Mouse (Mus musculus): ENCODE measurements at regions not wholly inside any gene's neighbourhood (a gene's known extent, or its start where the extent isn't known, plus 50 kb on each side); places are given as distances from the start of the nearest gene placed in this dataset.

DNA sequence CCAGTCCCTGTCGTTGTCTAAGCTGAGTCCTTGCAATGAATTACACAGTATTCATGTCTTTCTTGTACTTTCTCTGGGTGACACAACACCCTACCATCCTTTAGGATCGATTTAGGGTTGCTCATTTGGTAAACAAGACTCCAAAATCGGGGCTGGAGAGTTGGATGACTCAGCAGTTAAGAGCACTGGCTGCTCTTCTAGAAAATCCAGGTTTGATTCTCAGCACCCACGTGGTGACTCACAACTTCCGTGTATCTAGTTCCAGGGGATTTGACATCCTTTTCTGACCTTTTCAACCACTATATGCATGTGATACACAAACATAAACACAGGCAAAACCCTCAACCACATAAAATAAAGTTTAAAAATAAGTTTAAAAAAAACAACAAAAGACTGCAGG lies 250.0 kb upstream of the Prok2 start:
- 67% methylated on average over 5 of the region's 5 CpGs for WGBS

DNA sequence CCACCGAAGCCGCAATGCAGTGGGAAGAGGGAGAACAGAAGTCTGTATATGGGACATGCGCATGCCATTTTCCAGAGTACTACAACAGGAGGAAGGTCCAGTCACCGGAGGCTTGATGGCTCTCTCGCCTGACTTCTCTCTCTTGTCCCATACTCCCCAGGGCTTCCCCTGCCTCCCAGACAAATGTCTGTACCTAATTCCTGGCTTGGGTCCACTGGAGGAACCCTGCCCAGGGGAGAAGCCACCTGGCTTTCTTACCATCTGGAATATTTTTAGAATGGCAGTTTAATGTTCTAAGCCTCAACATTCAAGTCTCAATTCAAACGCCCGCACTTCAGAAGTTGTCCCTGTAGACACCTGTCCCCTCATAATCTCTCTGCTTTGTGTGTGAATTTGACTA lies 249.3 kb upstream of the Prok2 start:
- peaks cover 5 to 8% of the 10 kb centered on the region in 2 experiments; a peak in 2 of 4 replicates for H3K4me1 ChIP-seq (ENCODE audit: control insufficient read depth in 2 of 2, insufficient read depth in 2 of 2, low read length in 2 of 2)
- H3K27ac ChIP-seq (replicated peaks in 1 of 2; ENCODE audit: control insufficient read depth in 1 of 2, insufficient read depth in 1 of 2, low read depth in 2 of 2, low read length in 2 of 2): no peak overlapping the region
- no peak overlapping the region for H3K4me2 ChIP-seq (ENCODE audit: low read length)
- 87% methylated on average over 7 of the region's 7 CpGs for WGBS
- H3K9me3 ChIP-seq (ENCODE audit: control insufficient read depth, low read length): no peaks in the 10 kb centered on the region
- no peak overlapping the region for H3K9ac ChIP-seq (ENCODE audit: low read length)
- peaks cover 31% of the 10 kb centered on the region for H3K27me3 ChIP-seq (ENCODE audit: control insufficient read depth, insufficient read depth, low read length)
- no peak overlapping the region for H3K4me3 ChIP-seq (ENCODE audit: control insufficient read depth in 1 of 2, insufficient read depth in 1 of 2, low read depth in 1 of 2, low read length in 2 of 2)
- H3K36me3 ChIP-seq (ENCODE audit: control insufficient read depth, insufficient read depth, low read length): no peaks in the 10 kb centered on the region
- ATAC-seq (ENCODE audit: insufficient number of reproducible peaks, insufficient read depth, low FRiP score, low read depth): no peak

More for the DNA sequence above, 250.0 kb upstream of the Prok2 start:
- Histone ChIP-seq H3K4me1 (ENCODE audit: control insufficient read depth in 2 of 2, insufficient read depth in 2 of 2, low read length in 2 of 2) (peaks cover 5% of the 10 kb centered on the region in 2 experiments; a peak in 2 of 4 replicates), H3K9ac (ENCODE audit: low read length) (no peak overlapping the region), H3K4me2 (ENCODE audit: low read length) (no peak overlapping the region), H3K36me3 (ENCODE audit: control insufficient read depth, insufficient read depth, low read length) (no peaks in the 10 kb centered on the region), H3K9me3 (ENCODE audit: control insufficient read depth, low read length) (no peaks in the 10 kb centered on the region), H3K27ac (replicated peaks in 1 of 2; ENCODE audit: control insufficient read depth in 1 of 2, insufficient read depth in 1 of 2, low read depth in 2 of 2, low read length in 2 of 2) (no peak overlapping the region), H3K4me3 (ENCODE audit: control insufficient read depth in 1 of 2, insufficient read depth in 1 of 2, low read depth in 1 of 2, low read length in 2 of 2) (no peak overlapping the region), H3K27me3 (ENCODE audit: control insufficient read depth, insufficient read depth, low read length) (peaks cover 36% of the 10 kb centered on the region)
- no peak for ATAC-seq (ENCODE audit: insufficient number of reproducible peaks, insufficient read depth, low FRiP score, low read depth)

DNA sequence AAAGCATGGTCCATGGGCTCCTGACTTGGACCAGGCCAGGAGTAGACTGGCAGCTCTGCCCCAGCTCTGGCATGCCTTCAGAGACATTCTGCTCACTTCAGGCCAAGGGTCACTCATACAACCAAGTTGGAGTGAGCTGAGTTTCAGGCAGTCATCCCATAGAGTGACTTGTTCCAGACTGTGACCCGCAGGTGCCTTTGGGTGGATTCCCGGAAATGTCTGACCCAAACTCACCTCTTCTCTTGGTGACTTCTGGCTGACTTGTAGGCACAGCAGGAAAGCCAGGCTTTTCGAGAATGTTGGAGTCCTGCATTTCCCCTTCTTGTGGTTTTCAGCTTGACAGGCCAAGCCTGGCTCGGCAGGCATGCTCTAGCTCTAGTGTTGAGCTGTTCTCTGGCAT lies 248.3 kb upstream of the Prok2 start:
- Histone ChIP-seq H3K9ac (ENCODE audit: low read length) (no peak overlapping the region), H3K36me3 (ENCODE audit: control insufficient read depth, insufficient read depth, low read length) (no peaks in the 10 kb centered on the region), H3K9me3 (ENCODE audit: control insufficient read depth, low read length) (no peaks in the 10 kb centered on the region), H3K4me1 (ENCODE audit: control insufficient read depth in 2 of 2, insufficient read depth in 2 of 2, low read length in 2 of 2) (peaks cover 5 to 8% of the 10 kb centered on the region in 2 experiments; a peak in 2 of 4 replicates), H3K4me3 (ENCODE audit: control insufficient read depth in 1 of 2, insufficient read depth in 1 of 2, low read depth in 1 of 2, low read length in 2 of 2) (no peak overlapping the region), H3K27me3 (ENCODE audit: control insufficient read depth, insufficient read depth, low read length) (peaks cover 26% of the 10 kb centered on the region), H3K27ac (replicated peaks in 1 of 2; ENCODE audit: control insufficient read depth in 1 of 2, insufficient read depth in 1 of 2, low read depth in 2 of 2, low read length in 2 of 2) (no peak overlapping the region), H3K4me2 (ENCODE audit: low read length) (no peak overlapping the region)
- 69% methylated on average over 4 of the region's 4 CpGs for WGBS
- no peak for ATAC-seq (ENCODE audit: insufficient number of reproducible peaks, insufficient read depth, low FRiP score, low read depth)

DNA sequence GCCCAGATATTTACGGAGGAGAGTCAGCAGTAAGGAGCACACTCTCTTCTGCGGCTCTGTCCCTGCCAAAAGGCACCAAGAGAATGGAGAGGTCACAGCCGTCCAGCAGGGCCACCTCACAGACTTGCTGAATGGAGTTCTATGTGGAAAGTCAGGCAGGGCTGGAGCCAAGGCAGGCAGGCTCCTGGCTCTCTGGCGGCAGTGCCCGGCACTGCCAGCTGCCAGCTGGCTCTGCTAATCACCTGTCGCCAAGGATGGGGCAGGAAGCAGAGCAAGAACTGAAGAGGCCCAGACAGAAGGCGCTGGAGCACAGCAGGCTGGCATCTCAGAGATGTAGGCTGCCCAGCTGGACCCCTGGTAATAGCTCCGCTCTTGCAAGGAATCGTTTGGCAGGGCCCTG lies 245.2 kb upstream of the Prok2 start:
- WGBS: 48% methylated on average over 9 of the region's 9 CpGs
- H3K4me1 ChIP-seq (ENCODE audit: control insufficient read depth in 2 of 2, insufficient read depth in 2 of 2, low read length in 2 of 2): peaks cover 13 to 21% of the 10 kb centered on the region in 2 experiments
- H3K4me2 ChIP-seq (ENCODE audit: low read length): no peak overlapping the region
- no peaks in the 10 kb centered on the region for H3K9me3 ChIP-seq (ENCODE audit: control insufficient read depth, low read length)
- ATAC-seq (ENCODE audit: insufficient number of reproducible peaks, insufficient read depth, low FRiP score, low read depth): no peak
- no peak overlapping the region; the same call in 1 of the 2 replicates for H3K9ac ChIP-seq (ENCODE audit: low read length)
- H3K4me3 ChIP-seq (ENCODE audit: control insufficient read depth in 1 of 2, insufficient read depth in 1 of 2, low read depth in 1 of 2, low read length in 2 of 2): no peak overlapping the region
- H3K27ac ChIP-seq (replicated peaks in 1 of 2; ENCODE audit: control insufficient read depth in 1 of 2, insufficient read depth in 1 of 2, low read depth in 2 of 2, low read length in 2 of 2): no peak overlapping the region
- H3K27me3 ChIP-seq (ENCODE audit: control insufficient read depth, insufficient read depth, low read length): peaks cover 28% of the 10 kb centered on the region
- no peaks in the 10 kb centered on the region for H3K36me3 ChIP-seq (ENCODE audit: control insufficient read depth, insufficient read depth, low read length)

DNA sequence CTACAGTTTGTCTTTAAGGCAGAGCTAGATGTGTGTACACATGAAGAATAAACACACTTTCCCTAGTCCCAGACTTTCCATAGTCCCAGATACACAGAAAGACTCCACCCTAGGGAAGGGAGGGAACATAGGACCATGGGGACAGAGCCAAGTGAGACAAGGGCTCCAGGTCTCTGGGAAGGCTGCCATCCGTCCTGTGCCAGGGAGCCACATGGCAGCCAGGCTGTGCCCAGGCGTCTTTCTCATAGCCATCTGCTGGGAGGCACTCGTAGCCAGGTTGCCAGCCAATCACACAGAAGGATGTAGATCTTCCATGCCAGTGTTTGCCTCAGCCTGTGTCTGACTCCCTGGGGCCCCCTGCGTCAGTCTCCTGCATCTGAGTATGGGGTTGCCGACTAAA lies 242.7 kb upstream of the Prok2 start:
- no peak for ATAC-seq (ENCODE audit: insufficient number of reproducible peaks, insufficient read depth, low FRiP score, low read depth)
- Histone ChIP-seq H3K4me1 (ENCODE audit: control insufficient read depth in 2 of 2, insufficient read depth in 2 of 2, low read length in 2 of 2) (peaks cover 11 to 21% of the 10 kb centered on the region in 2 experiments), H3K27ac (replicated peaks in 1 of 2; ENCODE audit: control insufficient read depth in 1 of 2, insufficient read depth in 1 of 2, low read depth in 2 of 2, low read length in 2 of 2) (no peak overlapping the region), H3K9me3 (ENCODE audit: control insufficient read depth, low read length) (0 out of 2 replicates have a peak, but pooled peaks cover 7% of the 10 kb centered on the region), H3K36me3 (ENCODE audit: control insufficient read depth, insufficient read depth, low read length) (no peaks in the 10 kb centered on the region), H3K9ac (ENCODE audit: low read length) (no peak overlapping the region), H3K27me3 (ENCODE audit: control insufficient read depth, insufficient read depth, low read length) (peaks cover 32% of the 10 kb centered on the region), H3K4me2 (ENCODE audit: low read length) (no peak overlapping the region), H3K4me3 (ENCODE audit: control insufficient read depth in 1 of 2, insufficient read depth in 1 of 2, low read depth in 1 of 2, low read length in 2 of 2) (no peak overlapping the region)
- 58% methylated on average over 5 of the region's 5 CpGs for WGBS

DNA sequence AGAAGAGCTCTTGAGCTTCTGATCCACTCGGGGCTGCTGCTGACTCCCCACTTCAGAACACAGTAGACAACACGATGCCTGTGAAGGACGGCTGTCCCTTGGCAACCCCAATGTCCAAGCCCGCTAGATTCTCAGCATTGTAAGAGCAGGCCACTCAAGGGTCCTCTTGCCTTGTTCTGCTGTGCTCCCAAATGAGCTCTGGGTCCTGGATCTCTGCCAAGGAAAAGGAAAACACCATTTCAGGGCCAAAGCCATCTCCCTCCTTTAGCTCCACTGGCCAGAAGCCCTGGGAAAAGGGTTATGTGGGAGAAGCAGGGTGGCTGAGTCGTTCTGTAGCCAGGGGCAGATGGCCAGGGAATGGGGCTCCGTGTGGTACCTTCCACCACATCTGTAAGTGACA lies 241.3 kb upstream of the Prok2 start:
- no peak overlapping the region for H3K4me2 ChIP-seq (ENCODE audit: low read length)
- H3K4me1 ChIP-seq (ENCODE audit: control insufficient read depth in 2 of 2, insufficient read depth in 2 of 2, low read length in 2 of 2): peaks cover 11 to 21% of the 10 kb centered on the region in 2 experiments
- H3K9me3 ChIP-seq (ENCODE audit: control insufficient read depth, low read length): 0 out of 2 replicates have a peak, but pooled peaks cover 7% of the 10 kb centered on the region
- no peaks in the 10 kb centered on the region for H3K36me3 ChIP-seq (ENCODE audit: control insufficient read depth, insufficient read depth, low read length)
- WGBS: 49% methylated on average over 6 of the region's 6 CpGs
- peaks cover 18% of the 10 kb centered on the region; the same call in 1 of the 2 replicates for H3K27me3 ChIP-seq (ENCODE audit: control insufficient read depth, insufficient read depth, low read length)
- no peak overlapping the region for H3K4me3 ChIP-seq (ENCODE audit: control insufficient read depth in 1 of 2, insufficient read depth in 1 of 2, low read depth in 1 of 2, low read length in 2 of 2)
- ATAC-seq (ENCODE audit: insufficient number of reproducible peaks, insufficient read depth, low FRiP score, low read depth): no peak
- no peak overlapping the region for H3K27ac ChIP-seq (replicated peaks in 1 of 2; ENCODE audit: control insufficient read depth in 1 of 2, insufficient read depth in 1 of 2, low read depth in 2 of 2, low read length in 2 of 2)
- H3K9ac ChIP-seq (ENCODE audit: low read length): no peak overlapping the region

DNA sequence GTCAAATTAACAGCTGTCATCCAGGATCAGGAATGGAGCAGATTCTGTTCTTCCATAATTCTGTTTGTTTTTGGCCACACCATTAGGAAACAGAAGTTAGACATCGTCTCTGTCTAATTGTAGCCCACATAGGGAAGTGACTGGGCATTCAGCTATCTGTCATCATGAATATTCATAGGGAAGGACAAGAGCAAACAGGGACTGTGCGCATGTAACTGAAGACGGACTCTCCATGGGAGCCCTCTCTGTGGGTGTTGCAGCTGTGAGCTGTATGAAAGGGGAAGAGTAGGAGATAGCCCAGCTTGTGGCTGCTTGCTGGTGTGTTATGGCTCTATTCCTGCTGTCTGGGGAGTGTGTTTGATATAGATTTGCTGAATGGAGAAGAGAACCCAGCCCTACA lies 238.3 kb upstream of the Prok2 start:
- no peaks in the 10 kb centered on the region for H3K36me3 ChIP-seq (ENCODE audit: control insufficient read depth, insufficient read depth, low read length)
- H3K4me1 ChIP-seq (ENCODE audit: control insufficient read depth in 2 of 2, insufficient read depth in 2 of 2, low read length in 2 of 2): peaks cover 8 to 13% of the 10 kb centered on the region in 2 experiments
- no peak overlapping the region for H3K4me3 ChIP-seq (ENCODE audit: control insufficient read depth in 1 of 2, insufficient read depth in 1 of 2, low read depth in 1 of 2, low read length in 2 of 2)
- 81% methylated on average over 3 of the region's 3 CpGs for WGBS
- ATAC-seq (ENCODE audit: insufficient number of reproducible peaks, insufficient read depth, low FRiP score, low read depth): no peak
- H3K9ac ChIP-seq (ENCODE audit: low read length): no peak overlapping the region
- H3K4me2 ChIP-seq (ENCODE audit: low read length): no peak overlapping the region
- H3K9me3 ChIP-seq (ENCODE audit: control insufficient read depth, low read length): 0 out of 2 replicates have a peak, but pooled peaks cover 7% of the 10 kb centered on the region
- no peak overlapping the region for H3K27ac ChIP-seq (replicated peaks in 1 of 2; ENCODE audit: control insufficient read depth in 1 of 2, insufficient read depth in 1 of 2, low read depth in 2 of 2, low read length in 2 of 2)
- H3K27me3 ChIP-seq (ENCODE audit: control insufficient read depth, insufficient read depth, low read length): peaks cover 10% of the 10 kb centered on the region; the same call in 1 of the 2 replicates

DNA sequence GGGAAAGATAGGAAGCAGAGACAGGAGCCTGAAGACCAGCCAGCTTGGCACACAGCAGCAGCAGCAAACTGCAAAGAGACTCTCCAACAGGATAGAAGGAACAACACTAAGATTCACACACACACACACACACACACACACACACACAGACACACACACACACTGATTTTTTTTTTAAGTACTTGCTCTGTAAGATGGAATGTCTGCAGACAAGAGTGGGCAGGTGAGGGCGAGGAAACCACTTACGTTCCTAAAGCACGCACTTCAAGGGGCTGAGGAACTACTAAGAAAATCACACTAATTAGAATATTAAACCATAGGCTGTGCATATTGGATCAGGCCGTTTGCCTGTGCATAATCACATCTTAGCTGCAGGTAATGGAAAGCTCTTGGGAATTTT lies 237.8 kb upstream of the Prok2 start:
- no peak for ATAC-seq (ENCODE audit: insufficient number of reproducible peaks, insufficient read depth, low FRiP score, low read depth)
- no peak overlapping the region for H3K4me3 ChIP-seq (ENCODE audit: control insufficient read depth in 1 of 2, insufficient read depth in 1 of 2, low read depth in 1 of 2, low read length in 2 of 2)
- H3K27ac ChIP-seq (replicated peaks in 1 of 2; ENCODE audit: control insufficient read depth in 1 of 2, insufficient read depth in 1 of 2, low read depth in 2 of 2, low read length in 2 of 2): no peak overlapping the region
- peaks cover 10 to 16% of the 10 kb centered on the region in 2 experiments for H3K4me1 ChIP-seq (ENCODE audit: control insufficient read depth in 2 of 2, insufficient read depth in 2 of 2, low read length in 2 of 2)
- peaks cover 6% of the 10 kb centered on the region; the same call in 1 of the 2 replicates for H3K27me3 ChIP-seq (ENCODE audit: control insufficient read depth, insufficient read depth, low read length)
- H3K9me3 ChIP-seq (ENCODE audit: control insufficient read depth, low read length): 0 out of 2 replicates have a peak, but pooled peaks cover 7% of the 10 kb centered on the region
- no peak overlapping the region for H3K4me2 ChIP-seq (ENCODE audit: low read length)
- H3K9ac ChIP-seq (ENCODE audit: low read length): no peak overlapping the region
- no peaks in the 10 kb centered on the region for H3K36me3 ChIP-seq (ENCODE audit: control insufficient read depth, insufficient read depth, low read length)
- WGBS: 85% methylated on average over 4 of the region's 4 CpGs

Data from heart, embryonic 14.5 days (tissue).